Mouse (Mus musculus): ENCODE measurements around the gene Eprs. TPM values are rescaled to one million over a fixed set of nuclear protein-coding genes. Genes with fewer than 3 reads are reported as not detected.

The Eprs gene
- total and polyA plus RNA-seq, 2 experiments = 11.2 to 100 TPM

DNA sequence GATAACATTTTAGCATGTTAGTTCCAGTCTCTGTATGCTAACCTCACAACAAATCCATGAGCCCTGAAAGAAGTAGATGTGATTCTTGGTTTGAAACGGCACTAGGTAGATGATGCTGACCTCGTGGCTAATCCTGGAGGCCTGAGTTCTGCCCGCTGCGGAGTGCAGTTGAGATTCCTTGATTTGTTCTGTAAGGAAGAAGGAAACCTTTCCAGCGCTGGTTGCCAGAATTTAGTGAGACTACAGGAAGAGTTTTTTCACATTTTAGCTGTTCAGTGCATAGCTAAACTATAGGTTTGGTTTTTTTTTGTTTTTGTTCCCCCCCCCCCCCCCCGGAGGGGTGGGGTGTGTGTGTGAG, 1.3 kb downstream of the Eprs start:
- Histone ChIP-seq H3K4me3 (ENCODE audit: insufficient read depth, low read depth, low read length) (no peak overlapping the region; the same call in 1 of the 2 replicates), H3K27me3 (ENCODE audit: control insufficient read depth, insufficient read depth, low read length) (no peaks in the 10 kb centered on the region), H3K36me3 (ENCODE audit: control insufficient read depth, insufficient read depth, low read length) (peaks cover 3% of the 10 kb centered on the region), H3K79me2 (ENCODE audit: control insufficient read depth, insufficient read depth, low read length) (peaks cover 22% of the 10 kb centered on the region), H3K4me1 (ENCODE audit: control insufficient read depth, insufficient read depth, low read length) (peaks cover 12% of the 10 kb centered on the region; the same call in 1 of the 2 replicates), H3K9ac (ENCODE audit: low read depth, low read length) (0 out of 2 replicates have a peak overlapping the region, but pooled peaks have one; percentile 21), H3K27ac (replicated peaks; ENCODE audit: insufficient read depth, low read depth, low read length) (no peak overlapping the region)
- 17% methylated on average over 6 of the region's 6 CpGs for WGBS
- TF ChIP-seq POLR2A (IDR thresholded peaks at IDR 0.05; ENCODE audit: extremely low read depth, insufficient read depth, low read length) = no peak
- TF ChIP-seq CTCF (IDR thresholded peaks at IDR 0.05; ENCODE audit: low read depth, low read length) = no peak
- no peak for DNase-seq (ENCODE audit: extremely low read depth, low read depth, low spot score)

- H3K27ac ChIP-seq (replicated peaks; ENCODE audit: insufficient read depth, low read depth, low read length) = no peak overlapping the region
- H3K36me3 ChIP-seq (ENCODE audit: control insufficient read depth, insufficient read depth, low read length) = peaks cover 23% of the 10 kb centered on the region
- TF ChIP-seq POLR2A (IDR thresholded peaks at IDR 0.05; ENCODE audit: extremely low read depth, insufficient read depth, low read length) (no peak), CTCF (IDR thresholded peaks at IDR 0.05; ENCODE audit: low read depth, low read length) (no peak)
- H3K9ac ChIP-seq (ENCODE audit: low read depth, low read length) = no peak overlapping the region
- DNase-seq (ENCODE audit: extremely low read depth, low read depth, low spot score) = no peak
- WGBS = 78% methylated on average over 6 of the region's 6 CpGs
- no peak overlapping the region for H3K4me3 ChIP-seq (ENCODE audit: insufficient read depth, low read depth, low read length)
- no peaks in the 10 kb centered on the region for H3K27me3 ChIP-seq (ENCODE audit: control insufficient read depth, insufficient read depth, low read length)
- H3K4me1 ChIP-seq (ENCODE audit: control insufficient read depth, insufficient read depth, low read length) = peaks cover 18% of the 10 kb centered on the region; the same call in 1 of the 2 replicates
- H3K79me2 ChIP-seq (ENCODE audit: control insufficient read depth, insufficient read depth, low read length) = peaks cover 22% of the 10 kb centered on the region
Observed at GRCm38 (mm10) chr1:185367383-185367782, 4.5 kb downstream of the Eprs start.

DNA sequence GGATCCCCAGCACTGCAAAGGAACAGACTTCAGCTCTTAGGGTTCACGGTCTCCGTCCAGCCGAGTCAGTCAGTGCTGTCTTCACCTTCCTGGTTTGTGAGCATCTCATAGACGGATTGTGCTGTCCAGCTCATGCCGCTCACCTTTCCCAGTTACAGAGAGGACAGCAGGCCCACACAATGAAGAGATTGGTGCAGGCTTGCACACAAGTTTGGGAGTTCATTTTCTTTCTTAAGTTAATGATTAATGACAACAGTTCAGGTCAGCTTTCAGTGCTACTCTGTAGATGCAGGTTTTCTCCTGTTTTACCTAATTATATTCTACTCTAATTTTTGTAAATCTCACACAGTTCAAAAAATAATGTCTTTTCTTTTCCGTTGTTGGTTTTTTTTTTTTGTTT, 7.1 kb downstream of the Eprs start:
- peaks cover 17% of the 10 kb centered on the region for H3K79me2 ChIP-seq (ENCODE audit: control insufficient read depth, insufficient read depth, low read length)
- H3K27me3 ChIP-seq (ENCODE audit: control insufficient read depth, insufficient read depth, low read length) = no peaks in the 10 kb centered on the region
- H3K4me3 ChIP-seq (ENCODE audit: insufficient read depth, low read depth, low read length) = no peak overlapping the region
- 28% methylated on average over 6 of the region's 6 CpGs for WGBS
- peak; percentile 80 for DNase-seq (ENCODE audit: extremely low read depth, low read depth, low spot score)
- peaks cover 45% of the 10 kb centered on the region for H3K36me3 ChIP-seq (ENCODE audit: control insufficient read depth, insufficient read depth, low read length)
- peaks cover 11% of the 10 kb centered on the region; the same call in 1 of the 2 replicates for H3K4me1 ChIP-seq (ENCODE audit: control insufficient read depth, insufficient read depth, low read length)
- TF ChIP-seq CTCF (IDR thresholded peaks at IDR 0.05; ENCODE audit: low read depth, low read length) (no peak), POLR2A (IDR thresholded peaks at IDR 0.05; ENCODE audit: extremely low read depth, insufficient read depth, low read length) (no peak)
- H3K27ac ChIP-seq (replicated peaks; ENCODE audit: insufficient read depth, low read depth, low read length) = no peak overlapping the region
- no peak overlapping the region for H3K9ac ChIP-seq (ENCODE audit: low read depth, low read length)

DNA sequence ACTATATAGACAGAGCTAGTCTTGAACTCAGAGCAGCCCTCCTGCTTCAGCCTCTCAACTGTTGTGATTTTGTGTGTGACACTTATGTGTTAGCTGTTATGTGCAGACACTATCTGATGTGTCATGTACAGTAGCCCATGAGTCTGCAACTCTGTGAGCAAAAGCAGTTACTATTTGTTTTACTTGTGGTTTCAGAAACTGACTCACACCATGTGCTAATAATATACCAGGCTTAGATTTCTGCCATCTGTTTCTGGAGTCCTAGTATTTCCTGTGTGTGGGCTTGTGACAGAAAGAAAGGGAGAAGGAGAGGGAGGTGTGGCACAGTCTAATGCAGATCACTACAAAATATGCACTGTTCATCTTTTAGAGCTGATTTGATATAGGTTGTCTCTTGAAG, 13.5 kb downstream of the Eprs start:
- H3K27ac ChIP-seq (replicated peaks; ENCODE audit: insufficient read depth, low read depth, low read length) = no peak overlapping the region
- peaks cover 3% of the 10 kb centered on the region; the same call in 1 of the 2 replicates for H3K79me2 ChIP-seq (ENCODE audit: control insufficient read depth, insufficient read depth, low read length)
- no peak overlapping the region for H3K9ac ChIP-seq (ENCODE audit: low read depth, low read length)
- H3K36me3 ChIP-seq (ENCODE audit: control insufficient read depth, insufficient read depth, low read length) = peaks cover 82% of the 10 kb centered on the region
- no peak for TF ChIP-seq POLR2A (IDR thresholded peaks at IDR 0.05; ENCODE audit: extremely low read depth, insufficient read depth, low read length)
- TF ChIP-seq CTCF (IDR thresholded peaks at IDR 0.05; ENCODE audit: low read depth, low read length) = no peak
- no peak overlapping the region for H3K4me3 ChIP-seq (ENCODE audit: insufficient read depth, low read depth, low read length)
- no peak for DNase-seq (ENCODE audit: extremely low read depth, low read depth, low spot score)
- no peaks in the 10 kb centered on the region for H3K27me3 ChIP-seq (ENCODE audit: control insufficient read depth, insufficient read depth, low read length)
- no peaks in the 10 kb centered on the region; the same call in 1 of the 2 replicates for H3K4me1 ChIP-seq (ENCODE audit: control insufficient read depth, insufficient read depth, low read length)

- no peaks in the 10 kb centered on the region for H3K27me3 ChIP-seq (ENCODE audit: control insufficient read depth, insufficient read depth, low read length)
- no peak for DNase-seq (ENCODE audit: extremely low read depth, low read depth, low spot score)
- H3K79me2 ChIP-seq (ENCODE audit: control insufficient read depth, insufficient read depth, low read length) = peaks cover 3% of the 10 kb centered on the region; the same call in 1 of the 2 replicates
- peaks cover 81% of the 10 kb centered on the region for H3K36me3 ChIP-seq (ENCODE audit: control insufficient read depth, insufficient read depth, low read length)
- 82% methylated on average over 2 of the region's 2 CpGs for WGBS
- no peak overlapping the region for H3K4me3 ChIP-seq (ENCODE audit: insufficient read depth, low read depth, low read length)
- H3K27ac ChIP-seq (replicated peaks; ENCODE audit: insufficient read depth, low read depth, low read length) = no peak overlapping the region
- no peak for TF ChIP-seq POLR2A (IDR thresholded peaks at IDR 0.05; ENCODE audit: extremely low read depth, insufficient read depth, low read length)
- TF ChIP-seq CTCF (IDR thresholded peaks at IDR 0.05; ENCODE audit: low read depth, low read length) = no peak
- H3K9ac ChIP-seq (ENCODE audit: low read depth, low read length) = no peak overlapping the region
- H3K4me1 ChIP-seq (ENCODE audit: control insufficient read depth, insufficient read depth, low read length) = no peaks in the 10 kb centered on the region; the same call in 1 of the 2 replicates
Observed at GRCm38 (mm10) chr1:185377429-185377828, 14.6 kb downstream of the Eprs start.

DNA sequence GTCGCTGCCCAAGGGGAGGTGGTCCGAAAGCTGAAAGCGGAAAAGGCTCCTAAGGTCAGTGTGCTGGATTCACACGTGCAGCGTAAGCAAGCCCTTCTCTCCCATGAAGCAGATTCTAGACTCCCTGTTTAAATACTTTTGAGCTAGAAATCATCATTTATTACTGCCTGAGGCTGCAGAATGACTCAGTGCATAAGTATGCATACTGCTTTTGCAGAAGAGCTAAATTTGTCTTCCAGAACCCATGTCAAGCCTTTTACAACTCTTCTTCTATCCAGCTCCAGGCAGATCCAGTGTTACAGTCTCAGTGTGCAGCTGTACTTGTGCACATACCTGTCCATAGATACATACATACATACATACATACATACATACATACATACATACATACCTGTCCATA, 38.8 kb downstream of the Eprs start:
- Histone ChIP-seq H3K27me3 (ENCODE audit: control insufficient read depth, insufficient read depth, low read length) (no peaks in the 10 kb centered on the region), H3K79me2 (ENCODE audit: control insufficient read depth, insufficient read depth, low read length) (no peaks in the 10 kb centered on the region; the same call in 1 of the 2 replicates), H3K4me3 (ENCODE audit: insufficient read depth, low read depth, low read length) (no peak overlapping the region), H3K36me3 (ENCODE audit: control insufficient read depth, insufficient read depth, low read length) (peaks cover 70% of the 10 kb centered on the region), H3K9ac (ENCODE audit: low read depth, low read length) (no peak overlapping the region), H3K4me1 (ENCODE audit: control insufficient read depth, insufficient read depth, low read length) (no peaks in the 10 kb centered on the region), H3K27ac (replicated peaks; ENCODE audit: insufficient read depth, low read depth, low read length) (no peak overlapping the region)
- TF ChIP-seq POLR2A (IDR thresholded peaks at IDR 0.05; ENCODE audit: extremely low read depth, insufficient read depth, low read length) = no peak
- TF ChIP-seq CTCF (IDR thresholded peaks at IDR 0.05; ENCODE audit: low read depth, low read length) = no peak
- no peak for DNase-seq (ENCODE audit: extremely low read depth, low read depth, low spot score)
- 95% methylated on average over 5 of the region's 5 CpGs for WGBS

Measured in liver, adult 2 months (tissue).